Mouse (Mus musculus) MEL (cell line): ENCODE measurements at regions not wholly inside any gene's neighbourhood (a gene's known extent, or its start where the extent isn't known, plus 50 kb on each side); places are given as distances from the start of the nearest gene placed in this dataset.

ENCODE experiments used
- DNase-seq: peaks from one replicate; pipeline ENCODE4 v3.0.0; 2011; ENCODE audit warnings: low read depth, low spot score
- H3K27ac ChIP-seq: 2 replicates; pipeline ENCODE4 v1.5.1; 2012; ENCODE audit warnings: low read depth, mild to moderate bottlenecking, control low read depth, low read length, moderate library complexity; ENCODE audit not compliant: control insufficient read depth
- H3K27me3 ChIP-seq, 2 experiments: fragments of 150-350 bp in 1 of 2; sonication (generic) in 1 of 2; 2 replicates each; pipeline ENCODE4 v1.6.1; 2012; ENCODE audit warnings: low read length in 2 of 2, mild to moderate bottlenecking in 2 of 2, improper control_type of control experiment in 1 of 2, moderate library complexity in 1 of 2; ENCODE audit not compliant: insufficient read depth in 2 of 2, control insufficient read depth in 1 of 2
- H3K36me3 ChIP-seq, 2 experiments: 2 replicates each; pipeline ENCODE4 v1.6.1; 2012 to 2014; ENCODE audit warnings: low read length in 2 of 2, improper control_type of control experiment in 1 of 2, inconsistent platforms in 1 of 2, mild to moderate bottlenecking in 1 of 2; ENCODE audit not compliant: insufficient read depth in 2 of 2, control insufficient read depth in 1 of 2
- H3K4me1 ChIP-seq, 2 experiments: fragments of 150-350 bp in 1 of 2; sonication (generic) in 1 of 2; 2 replicates each; pipeline ENCODE4 v1.6.1; 2012; ENCODE audit warnings: low read length in 2 of 2, improper control_type of control experiment in 1 of 2, mild to moderate bottlenecking in 1 of 2; ENCODE audit not compliant: insufficient read depth in 2 of 2, control insufficient read depth in 1 of 2
- H3K4me3 ChIP-seq, 2 experiments: fragments of 150-350 bp in 1 of 2; sonication (generic) in 1 of 2; 2 replicates each; pipeline ENCODE4 v1.5.1; 2012; ENCODE audit warnings: low read depth in 2 of 2, low read length in 2 of 2, mild to moderate bottlenecking in 2 of 2, moderate library complexity in 2 of 2, control low read depth in 1 of 2, improper control_type of control experiment in 1 of 2; ENCODE audit not compliant: control insufficient read depth in 1 of 2, insufficient read depth in 1 of 2
- H3K79me2 ChIP-seq: 2 replicates; pipeline ENCODE4 v1.6.1; 2012; ENCODE audit warnings: mild to moderate bottlenecking, low read length, moderate library complexity; ENCODE audit not compliant: control insufficient read depth, poor library complexity, insufficient read depth
- H3K9ac ChIP-seq: 2 replicates; pipeline ENCODE4 v1.6.1; 2012; ENCODE audit warnings: low read depth, mild to moderate bottlenecking, control low read depth, low read length, moderate library complexity; ENCODE audit not compliant: control insufficient read depth, poor library complexity, severe bottlenecking
- H3K9me3 ChIP-seq: fragments of 150-350 bp; sonication (generic); replicated peaks from 2 replicates; pipeline ENCODE4 v1.6.1; 2012; ENCODE audit warnings: mild to moderate bottlenecking, low read length, improper control_type of control experiment, moderate library complexity; ENCODE audit not compliant: insufficient read depth
- BHLHE40 ChIP-seq: IDR thresholded peaks from 2 replicates; pipeline ENCODE4 v1.6.1; 2012; ENCODE audit warnings: low read depth, mild to moderate bottlenecking, inconsistent platforms, low read length, improper control_type of control experiment, borderline replicate concordance
- E2F4 ChIP-seq: IDR thresholded peaks from 2 replicates; pipeline ENCODE4 v1.6.1; 2011; ENCODE audit warnings: low read depth, low read length, improper control_type of control experiment, borderline replicate concordance
- ELF1 ChIP-seq: IDR thresholded peaks from 2 replicates; pipeline ENCODE4 v1.6.1; 2014; ENCODE audit warnings: low read depth, mild to moderate bottlenecking, inconsistent platforms, low read length, improper control_type of control experiment, moderate library complexity
- EP300 ChIP-seq, 2 experiments: IDR thresholded peaks; 2 replicates each; pipeline ENCODE4 v1.6.1; 2011; ENCODE audit warnings: improper control_type of control experiment in 2 of 2, low read length in 2 of 2, low read depth in 1 of 2, mild to moderate bottlenecking in 1 of 2
- ETS1 ChIP-seq: IDR thresholded peaks from 2 replicates; pipeline ENCODE4 v1.6.1; 2012; ENCODE audit warnings: low read depth, mild to moderate bottlenecking, inconsistent platforms, low read length, improper control_type of control experiment, moderate library complexity
- GABPA ChIP-seq: IDR thresholded peaks from 2 replicates; pipeline ENCODE4 v1.6.1; 2012; ENCODE audit warnings: low read depth, mild to moderate bottlenecking, inconsistent platforms, low read length, improper control_type of control experiment, moderate library complexity
- GATA1 ChIP-seq: IDR thresholded peaks from 2 replicates; pipeline ENCODE4 v1.6.1; 2011; ENCODE audit warnings: low read depth, low read length, improper control_type of control experiment
- HCFC1 ChIP-seq: IDR thresholded peaks from 2 replicates; pipeline ENCODE4 v1.6.1; 2012; ENCODE audit warnings: low read depth, mild to moderate bottlenecking, inconsistent platforms, low read length, improper control_type of control experiment, moderate library complexity
- MAFK ChIP-seq: IDR thresholded peaks from 2 replicates; pipeline ENCODE4 v1.6.1; 2011; ENCODE audit warnings: low read depth, mild to moderate bottlenecking, low read length, improper control_type of control experiment, borderline replicate concordance
- MXI1 ChIP-seq: IDR thresholded peaks from 2 replicates; pipeline ENCODE4 v1.6.1; 2011; ENCODE audit warnings: mild to moderate bottlenecking, low read depth, low read length, improper control_type of control experiment
- MYB ChIP-seq: IDR thresholded peaks from 2 replicates; pipeline ENCODE4 v1.6.1; 2011; ENCODE audit warnings: mild to moderate bottlenecking, low read depth, low read length, improper control_type of control experiment
- NELFE ChIP-seq: IDR thresholded peaks from 2 replicates; pipeline ENCODE4 v1.6.1; 2011; ENCODE audit warnings: low read depth, low read length, improper control_type of control experiment
- NRF1 ChIP-seq: IDR thresholded peaks from 2 replicates; pipeline ENCODE4 v1.6.1; 2014; ENCODE audit warnings: low read depth, mild to moderate bottlenecking, inconsistent platforms, low read length, improper control_type of control experiment, moderate library complexity; ENCODE audit not compliant: poor library complexity, insufficient read depth, severe bottlenecking
- POLR2A ChIP-seq, 2 experiments: IDR thresholded peaks; 2 replicates each; pipeline ENCODE4 v1.6.1; 2011 to 2012; ENCODE audit warnings: low read length in 2 of 2, mild to moderate bottlenecking in 2 of 2, control low read depth in 1 of 2, improper control_type of control experiment in 1 of 2, low read depth in 1 of 2, moderate library complexity in 1 of 2; ENCODE audit not compliant: control insufficient read depth in 1 of 2, insufficient read depth in 1 of 2, poor library complexity in 1 of 2
- POLR2AphosphoS2 ChIP-seq: IDR thresholded peaks from 2 replicates; pipeline ENCODE4 v1.6.1; 2011; ENCODE audit warnings: low read length, improper control_type of control experiment
- TAL1 ChIP-seq: IDR thresholded peaks from 2 replicates; pipeline ENCODE4 v1.6.1; 2012; ENCODE audit warnings: mild to moderate bottlenecking, inconsistent platforms, low read length, moderate library complexity, mixed read lengths
- TBP ChIP-seq: IDR thresholded peaks from 2 replicates; pipeline ENCODE4 v1.8.0; 2011; ENCODE audit warnings: low read depth, low read length, improper control_type of control experiment
- TCF12 ChIP-seq: IDR thresholded peaks from 2 replicates; pipeline ENCODE4 v1.6.1; 2014; ENCODE audit warnings: low read depth, mild to moderate bottlenecking, inconsistent platforms, low read length, improper control_type of control experiment, moderate library complexity
- UBTF ChIP-seq: IDR thresholded peaks from 2 replicates; pipeline ENCODE4 v1.6.1; 2012; ENCODE audit warnings: low read depth, mild to moderate bottlenecking, inconsistent platforms, low read length, improper control_type of control experiment, moderate library complexity, borderline replicate concordance; ENCODE audit not compliant: insufficient read depth
- USF2 ChIP-seq, 2 experiments: IDR thresholded peaks; 2 replicates each; pipeline ENCODE4 v1.6.1; 2011 to 2012; ENCODE audit warnings: improper control_type of control experiment in 2 of 2, low read length in 2 of 2, borderline replicate concordance in 1 of 2, inconsistent platforms in 1 of 2, low read depth in 1 of 2, mild to moderate bottlenecking in 1 of 2; ENCODE audit not compliant: insufficient read depth in 1 of 2

- no peak overlapping the region for H3K4me3 ChIP-seq
- H3K9me3 ChIP-seq: no peaks in the 10 kb centered on the region
- peak; percentile 33 for DNase-seq
- TF ChIP-seq ETS1 (peak; percentile 11; the same call in 1 of the 2 replicates), GATA1 (0 out of 2 replicates have a peak, but pooled peaks have one; percentile 25), EP300 (IDR thresholded peaks at IDR 0.05; ENCODE audit: low read depth in 1 of 2, low read length in 2 of 2) (peak; percentile 44 to 57; a peak in 3 of 4 replicates), HCFC1 (no peak), TCF12 (peak; percentile 11; the same call in 1 of the 2 replicates), MAFK (no peak)
- TF ChIP-seq, all 39 proteins: peak for 4
- Histone ChIP-seq H3K36me3 (peaks cover 0 to 3% of the 10 kb centered on the region in 2 experiments; a peak in 1 of 4 replicates), H3K27ac (no peak overlapping the region), H3K4me1 (peaks cover 13% of the 10 kb centered on the region in 2 experiments), H3K27me3 (no peaks in the 10 kb centered on the region), H3K9ac (no peak overlapping the region), H3K79me2 (no peaks in the 10 kb centered on the region)
These were observed 85.1 kb upstream of the Egln3 start for GRCm38 (mm10) chr12:54288747-54289146.

GRCm38 (mm10) chr12:54288041-54288502 lies 84.4 kb upstream of the Egln3 start:
- no peaks in the 10 kb centered on the region for H3K9me3 ChIP-seq
- no peak for TF ChIP-seq ELF1
- TF ChIP-seq MYB: no peak
- no peak for TF ChIP-seq TCF12
- no peak for TF ChIP-seq BHLHE40
- TF ChIP-seq MXI1: no peak
- TF ChIP-seq E2F4: no peak
- no peak for TF ChIP-seq TBP
- no peak for TF ChIP-seq GABPA
- no peak for TF ChIP-seq POLR2A (IDR thresholded peaks at IDR 0.05; ENCODE audit: control insufficient read depth in 1 of 2, insufficient read depth in 1 of 2, low read depth in 1 of 2, low read length in 2 of 2, poor library complexity in 1 of 2)
- no peak for TF ChIP-seq NRF1
- TF ChIP-seq TAL1: no peak
- TF ChIP-seq USF2 (IDR thresholded peaks at IDR 0.05; ENCODE audit: borderline replicate concordance in 1 of 2, insufficient read depth in 1 of 2, low read depth in 1 of 2, low read length in 2 of 2): no peak
- no peak for TF ChIP-seq UBTF
- TF ChIP-seq POLR2AphosphoS2: no peak
- no peak for TF ChIP-seq NELFE
- TF ChIP-seq, all 39 proteins: peak for 0
- no peak for DNase-seq
- H3K4me1 ChIP-seq: peaks cover 17% of the 10 kb centered on the region in 2 experiments
- peaks cover 0 to 7% of the 10 kb centered on the region in 2 experiments; a peak in 2 of 4 replicates for H3K36me3 ChIP-seq
- H3K27me3 ChIP-seq: no peaks in the 10 kb centered on the region
- H3K9ac ChIP-seq: no peak overlapping the region
- no peaks in the 10 kb centered on the region for H3K79me2 ChIP-seq
- no peak overlapping the region for H3K27ac ChIP-seq
- no peak overlapping the region for H3K4me3 ChIP-seq
